Mouse (Mus musculus) CH12.LX (cell line): ENCODE results near the gene Sema3a. TPM values are rescaled to one million over a fixed set of nuclear protein-coding genes. Genes with fewer than 3 reads are reported as not detected.

Experiments used
- DNase-seq: peaks from one replicate; pipeline ENCODE4 v3.0.0-alpha.2; 2013; ENCODE audit errors: extremely low read depth
- H3K27ac ChIP-seq: 2 replicates; pipeline ENCODE4 v1.5.1; 2012; ENCODE audit warnings: low read depth, mild to moderate bottlenecking, control low read depth, moderate library complexity; ENCODE audit not compliant: insufficient read depth
- H3K27me3 ChIP-seq: replicated peaks from 2 replicates; pipeline ENCODE3; 2012; ENCODE audit warnings: inconsistent platforms
- H3K36me3 ChIP-seq, 2 experiments: replicated peaks in 1 of 2; 2 replicates each; pipeline versions ENCODE3 to v1.6.1; 2012; ENCODE audit warnings: inconsistent platforms in 1 of 2, low read length in 1 of 2, mild to moderate bottlenecking in 1 of 2, mixed read lengths in 1 of 2, moderate library complexity in 1 of 2; ENCODE audit not compliant: control insufficient read depth in 1 of 2, insufficient read depth in 1 of 2
- H3K4me1 ChIP-seq, 2 experiments: 2 replicates each; pipeline ENCODE4 v1.6.1; 2012; ENCODE audit warnings: inconsistent platforms in 1 of 2, moderate library complexity in 1 of 2; ENCODE audit not compliant: insufficient read depth in 2 of 2, control insufficient read depth in 1 of 2
- H3K4me2 ChIP-seq: 2 replicates; pipeline ENCODE4 v1.6.1; 2012; ENCODE audit warnings: low read depth, mild to moderate bottlenecking, control low read depth; ENCODE audit not compliant: poor library complexity, insufficient read depth, severe bottlenecking
- H3K4me3 ChIP-seq, 3 experiments: fragments of 150-350 bp in 1 of 3; sonication (generic) in 1 of 3; replicated peaks in 1 of 3; 2 replicates each; pipeline versions ENCODE3 to v1.5.1; 2011 to 2012; ENCODE audit warnings: low read depth in 2 of 3, low read length in 2 of 3, mild to moderate bottlenecking in 2 of 3, moderate library complexity in 2 of 3, control low read depth in 1 of 3, improper control_type of control experiment in 1 of 3, inconsistent platforms in 1 of 3, mixed read lengths in 1 of 3; ENCODE audit not compliant: poor library complexity in 1 of 3
- H3K79me2 ChIP-seq: replicated peaks from 2 replicates; pipeline ENCODE4 v1.6.1; 2012; ENCODE audit warnings: mild to moderate bottlenecking, moderate library complexity; ENCODE audit not compliant: control insufficient read depth, poor library complexity, insufficient read depth, severe bottlenecking; ENCODE audit errors: extremely low read depth
- H3K9ac ChIP-seq: 2 replicates; pipeline ENCODE4 v1.6.1; 2012; ENCODE audit warnings: low read depth, mild to moderate bottlenecking, control low read depth, moderate library complexity; ENCODE audit not compliant: insufficient read depth
- H3K9me3 ChIP-seq: replicated peaks from 2 replicates; pipeline ENCODE3; 2012; ENCODE audit warnings: low read length, inconsistent platforms, mixed read lengths
- BHLHE40 ChIP-seq: IDR thresholded peaks from 2 replicates; pipeline ENCODE4 v1.6.1; 2011; ENCODE audit warnings: mild to moderate bottlenecking, low read depth, low read length, improper control_type of control experiment
- CHD2 ChIP-seq: IDR thresholded peaks from 2 replicates; pipeline ENCODE4 v1.6.1; 2011; ENCODE audit warnings: low read length, improper control_type of control experiment
- GABPA ChIP-seq: IDR thresholded peaks from 2 replicates; pipeline ENCODE4 v1.6.1; 2012; ENCODE audit warnings: low read depth, low read length, improper control_type of control experiment, inconsistent platforms; ENCODE audit not compliant: insufficient replicate concordance
- IRF4 ChIP-seq: IDR thresholded peaks from 2 replicates; pipeline ENCODE4 v1.6.1; 2014; ENCODE audit warnings: low read depth, mild to moderate bottlenecking, inconsistent platforms, low read length, improper control_type of control experiment
- MAFK ChIP-seq: IDR thresholded peaks from 2 replicates; pipeline ENCODE4 v1.6.1; 2011; ENCODE audit warnings: low read length, improper control_type of control experiment; ENCODE audit not compliant: insufficient replicate concordance
- MAX ChIP-seq: IDR thresholded peaks from 2 replicates; pipeline ENCODE4 v1.6.1; 2011; ENCODE audit warnings: low read length, improper control_type of control experiment
- MEF2A ChIP-seq: IDR thresholded peaks from 2 replicates; pipeline ENCODE4 v1.6.1; 2014; ENCODE audit warnings: low read depth, mild to moderate bottlenecking, inconsistent platforms, low read length, improper control_type of control experiment, borderline replicate concordance
- MYC ChIP-seq: IDR thresholded peaks from 2 replicates; pipeline ENCODE4 v1.6.1; 2011; ENCODE audit warnings: low read depth, mild to moderate bottlenecking, improper control_type of control experiment, low read length
- NELFE ChIP-seq: IDR thresholded peaks from 2 replicates; pipeline ENCODE4 v1.6.1; 2011; ENCODE audit warnings: low read depth, low read length, improper control_type of control experiment
- NRF1 ChIP-seq: IDR thresholded peaks from 2 replicates; pipeline ENCODE4 v1.6.1; 2014; ENCODE audit warnings: low read depth, mild to moderate bottlenecking, inconsistent platforms, low read length, improper control_type of control experiment, moderate library complexity
- PAX5 ChIP-seq: IDR thresholded peaks from 2 replicates; pipeline ENCODE4 v1.6.1; 2012; ENCODE audit warnings: low read length, inconsistent platforms, mixed read lengths
- RAD21 ChIP-seq: IDR thresholded peaks from 2 replicates; pipeline ENCODE4 v1.6.1; 2011; ENCODE audit warnings: low read depth, mild to moderate bottlenecking, low read length, improper control_type of control experiment, moderate library complexity
- RCOR1 ChIP-seq: conservative IDR thresholded peaks from 2 replicates; pipeline ENCODE4 v1.6.1; 2012; ENCODE audit warnings: low read depth, mild to moderate bottlenecking, inconsistent platforms, low read length, improper control_type of control experiment
- TCF12 ChIP-seq: IDR thresholded peaks from 2 replicates; pipeline ENCODE4 v1.6.1; 2014; ENCODE audit warnings: low read depth, mild to moderate bottlenecking, inconsistent platforms, low read length, improper control_type of control experiment
- ZMIZ1 ChIP-seq: IDR thresholded peaks from 2 replicates; pipeline ENCODE4 v1.6.1; 2012; ENCODE audit warnings: low read depth, mild to moderate bottlenecking, inconsistent platforms, low read length, improper control_type of control experiment
- ZNF384 ChIP-seq: IDR thresholded peaks from 2 replicates; pipeline ENCODE4 v1.6.1; 2012; ENCODE audit warnings: low read depth, low read length, improper control_type of control experiment, inconsistent platforms
- dilution Hi-C: fragments of 300-500 bp; cut with MboI; formaldehyde crosslinking; loops from 2 replicates; pipeline ENCODE4 v1.14.3; 2020; ENCODE audit warnings: low sequenced_read_pairs; ENCODE audit not compliant: extremely low pct_unique_long_range_greater_than_20kb, extremely low pct_ligation_motif_present
- in situ Hi-C: fragments of 300-500 bp; cut with MboI; formaldehyde crosslinking; loops from 3 replicates; pipeline ENCODE4 v1.14.3; 2019; ENCODE audit warnings: low sequenced_read_pairs, low pct_ligation_motif_present, low pct_unique_long_range_greater_than_20kb, mixed read lengths
- polyA plus RNA-seq: library from polyadenylated mRNA; unstranded; fragments of >175 nt; gene quantifications from 2 replicates; pipeline ENCODE4 v1.2.1, GENCODE M21; 2012; ENCODE audit warnings: low read depth; ENCODE audit not compliant: insufficient read length
- total RNA-seq, 2 experiments: library from RNA; depleted of rRNA; stranded (reverse); fragments of 300-350 nt in 1 of 2; fragments of >200 nt in 1 of 2; gene quantifications; 2 replicates each; pipeline ENCODE4 v1.2.3; 2012 to 2014

Gene Sema3a
- total and polyA plus RNA-seq, 3 experiments = not detected

GRCm38 (mm10) chr5:13379223-13379622 lies 254.0 kb downstream of the Sema3a start:
- TF ChIP-seq GABPA (no peak), ZMIZ1 (no peak), MYC (no peak), NELFE (no peak)
- TF ChIP-seq, all 38 proteins: peak for 0
- no peaks in the 10 kb centered on the region for H3K36me3 ChIP-seq

GRCm38 (mm10) chr5:13384047-13384446 lies 258.8 kb downstream of the Sema3a start:
- no peaks in the 10 kb centered on the region for H3K79me2 ChIP-seq
- in situ Hi-C loops (no loop called here), dilution Hi-C loops (no loop called here)
- H3K27me3 ChIP-seq = no peaks in the 10 kb centered on the region
- H3K4me1 ChIP-seq = no peaks in the 10 kb centered on the region
- TF ChIP-seq CHD2 (no peak), TCF12 (no peak), NRF1 (no peak), MAX (no peak), ZNF384 (no peak), RAD21 (no peak), PAX5 (no peak), IRF4 (no peak), MEF2A (no peak)
- H3K9me3 ChIP-seq = peaks cover 22% of the 10 kb centered on the region
- H3K4me3 ChIP-seq = no peak overlapping the region
- no peak overlapping the region for H3K27ac ChIP-seq
- H3K36me3 ChIP-seq = no peaks in the 10 kb centered on the region
- H3K4me2 ChIP-seq = no peak overlapping the region
- no peak overlapping the region for H3K9ac ChIP-seq
- DNase-seq = no peak

More at GRCm38 (mm10) chr5:13379223-13379622, 254.0 kb downstream of the Sema3a start:
- no peaks in the 10 kb centered on the region for H3K79me2 ChIP-seq
- dilution Hi-C loops (no loop called here), in situ Hi-C loops (no loop called here)
- no peak overlapping the region for H3K9ac ChIP-seq
- DNase-seq = no peak
- no peak overlapping the region for H3K4me2 ChIP-seq
- no peak overlapping the region for H3K4me3 ChIP-seq
- no peak overlapping the region for H3K27ac ChIP-seq
- peaks cover 20% of the 10 kb centered on the region for H3K9me3 ChIP-seq
- no peaks in the 10 kb centered on the region for H3K4me1 ChIP-seq
- no peaks in the 10 kb centered on the region for H3K27me3 ChIP-seq

- Histone ChIP-seq H3K4me1 (no peaks in the 10 kb centered on the region), H3K4me3 (no peak overlapping the region), H3K36me3 (no peaks in the 10 kb centered on the region), H3K9ac (no peak overlapping the region), H3K27me3 (no peaks in the 10 kb centered on the region), H3K27ac (no peak overlapping the region), H3K79me2 (no peaks in the 10 kb centered on the region), H3K9me3 (peaks cover 21% of the 10 kb centered on the region), H3K4me2 (no peak overlapping the region)
- TF ChIP-seq RCOR1 (no peak), MAFK (no peak), BHLHE40 (no peak)
- dilution Hi-C loops = no loop called here
- no peak for DNase-seq
- in situ Hi-C loops = no loop called here
Measured at GRCm38 (mm10) chr5:13384714-13385113, 259.5 kb downstream of the Sema3a start.
